Mouse (Mus musculus) cerebellum, postnatal 14 days (tissue): ENCODE measurements around the gene Arrdc2.

ENCODE experiments used
- DNase-seq, 2 experiments: peaks; one replicate each; pipeline ENCODE4 v3.0.0; 2021; ENCODE audit warnings: mixed read lengths in 2 of 2

Gene Arrdc2

GRCm38 (mm10) chr8:70806541-70806940 lies 33.0 kb downstream of the Arrdc2 start:
- no peak for DNase-seq

GRCm38 (mm10) chr8:70804481-70805206 lies 34.9 kb downstream of the Arrdc2 start, which contains the start of gene Mast3:
TSS of gene Mast3 (minus strand) at chr8:70805054.
- DNase-seq: peak; percentile 82 to 86

GRCm38 (mm10) chr8:70803761-70804480 lies 35.6 kb downstream of the Arrdc2 start:
- no peak for DNase-seq

GRCm38 (mm10) chr8:70802786-70803510 lies 36.6 kb downstream of the Arrdc2 start:
- no peak for DNase-seq

GRCm38 (mm10) chr8:70801830-70802229 lies 37.7 kb downstream of the Arrdc2 start:
- no peak for DNase-seq

- no peak for DNase-seq
These were observed 38.4 kb downstream of the Arrdc2 start for GRCm38 (mm10) chr8:70801156-70801555.

- DNase-seq: no peak
These were observed 38.9 kb downstream of the Arrdc2 start for GRCm38 (mm10) chr8:70800648-70801047.

GRCm38 (mm10) chr8:70798281-70798680 lies 41.2 kb downstream of the Arrdc2 start:
- DNase-seq: no peak

- peak; percentile 77 to 84 for DNase-seq
These were observed 42.1 kb downstream of the Arrdc2 start for GRCm38 (mm10) chr8:70797081-70798070.

GRCm38 (mm10) chr8:70796403-70797080 lies 43.0 kb downstream of the Arrdc2 start:
- DNase-seq: no peak

GRCm38 (mm10) chr8:70795370-70795769 lies 44.1 kb downstream of the Arrdc2 start:
- no peak for DNase-seq

GRCm38 (mm10) chr8:70794215-70794614 lies 45.3 kb downstream of the Arrdc2 start:
- DNase-seq: no peak

GRCm38 (mm10) chr8:70792700-70793099 lies 46.8 kb downstream of the Arrdc2 start:
- peak; percentile 77 to 86 for DNase-seq

GRCm38 (mm10) chr8:70791975-70792691 lies 47.4 kb downstream of the Arrdc2 start:
- DNase-seq: peak; percentile 96 to 97

- no peak for DNase-seq
These were observed 48.2 kb downstream of the Arrdc2 start for GRCm38 (mm10) chr8:70791294-70791701.

- peak in 1 of 2 experiments; percentile 38 for DNase-seq
These were observed 48.7 kb downstream of the Arrdc2 start for GRCm38 (mm10) chr8:70790846-70791245.

GRCm38 (mm10) chr8:70789046-70789445 lies 50.5 kb downstream of the Arrdc2 start:
- peak; percentile 49 to 65 for DNase-seq

- DNase-seq: peak; percentile 90
These were observed 51.4 kb downstream of the Arrdc2 start for GRCm38 (mm10) chr8:70787941-70788667.

- no peak for DNase-seq
These were observed 52.5 kb downstream of the Arrdc2 start for GRCm38 (mm10) chr8:70787051-70787445.
